Mouse (Mus musculus) brain, embryonic 14.5 days (tissue): ENCODE measurements around the gene Tmem236.

ENCODE experiments used
- CTCF ChIP-seq: fragments of 200-500 bp; IDR thresholded peaks from 2 replicates; pipeline ENCODE4 v1.5.1; 2012; ENCODE audit warnings: inconsistent platforms, mild to moderate bottlenecking, moderate library complexity, borderline replicate concordance; ENCODE audit not compliant: insufficient read depth, insufficient read length; ENCODE audit errors: extremely low read depth
- POLR2A ChIP-seq: fragments of 200-500 bp; IDR thresholded peaks from 2 replicates; pipeline ENCODE4 v1.6.1; 2012; ENCODE audit warnings: mild to moderate bottlenecking, inconsistent platforms, borderline replicate concordance; ENCODE audit not compliant: poor library complexity, insufficient read depth, insufficient read length, severe bottlenecking; ENCODE audit errors: extremely low read depth

- no peak for TF ChIP-seq CTCF
- no peak for TF ChIP-seq POLR2A
These were observed 37.3 kb downstream of the Tmem236 start for GRCm38 (mm10) chr2:14211606-14212005.
